Mouse (Mus musculus) olfactory bulb, adult 2 months (tissue): ENCODE measurements at regions not wholly inside any gene's neighbourhood (a gene's known extent, or its start where the extent isn't known, plus 50 kb on each side); places are given as distances from the start of the nearest gene placed in this dataset.

ENCODE experiments used
- H3K27ac ChIP-seq: fragments of 200-500 bp; 2 replicates; pipeline ENCODE4 v1.5.1; 2012; ENCODE audit warnings: low read depth, low read length; ENCODE audit not compliant: insufficient read depth
- H3K4me1 ChIP-seq: fragments of 200-500 bp; 2 replicates; pipeline ENCODE4 v1.6.1; 2012; ENCODE audit warnings: low read length; ENCODE audit not compliant: control insufficient read depth, insufficient read depth
- H3K4me3 ChIP-seq: fragments of 200-500 bp; 2 replicates; pipeline ENCODE4 v1.5.1; 2012; ENCODE audit warnings: mild to moderate bottlenecking, low read depth, low read length, moderate library complexity; ENCODE audit not compliant: insufficient read depth
- CTCF ChIP-seq: fragments of 200-500 bp; IDR thresholded peaks from 2 replicates; pipeline ENCODE4 v1.5.1; 2012; ENCODE audit warnings: low read depth, mild to moderate bottlenecking, low read length, moderate library complexity; ENCODE audit not compliant: insufficient read depth
- POLR2A ChIP-seq: fragments of 200-500 bp; IDR thresholded peaks from 2 replicates; pipeline ENCODE4 v1.6.1; 2012; ENCODE audit warnings: mild to moderate bottlenecking, low read depth, low read length, moderate library complexity; ENCODE audit not compliant: insufficient read depth
- whole genome bisulfite sequencing: fragments of 180-500 bp; shearing (Covaris S2); methylation state at CpG from one replicate; pipeline ENCODE4 v1.1.7; 2018; 5-methylcytosine and 5-hydroxymethylcytosine counted together

GRCm38 (mm10) chr16:77422385-77423363 is 179.2 kb downstream of the Gm11146 start:
- H3K4me3 ChIP-seq, result no peak overlapping the region
- H3K27ac ChIP-seq, result no peak overlapping the region
- WGBS, result 65% methylated on average over 12 of the region's 12 CpGs
- H3K4me1 ChIP-seq, result peaks cover 2% of the 10 kb centered on the region; the same call in 1 of the 2 replicates
- no peak for TF ChIP-seq POLR2A
- no peak for TF ChIP-seq CTCF

- TF ChIP-seq CTCF (no peak), POLR2A (no peak)
- WGBS, result 11% methylated on average over 10 of the region's 10 CpGs
Measured at GRCm38 (mm10) chr16:77421591-77422024, 180.3 kb downstream of the Gm11146 start.

GRCm38 (mm10) chr16:77421001-77421400 is 180.9 kb downstream of the Gm11146 start:
- no peak for TF ChIP-seq POLR2A
- TF ChIP-seq CTCF, result no peak
- no peak overlapping the region for H3K4me3 ChIP-seq
- H3K4me1 ChIP-seq, result peaks cover 2% of the 10 kb centered on the region; the same call in 1 of the 2 replicates
- H3K27ac ChIP-seq, result no peak overlapping the region
- 64% methylated on average over 6 of the region's 6 CpGs for WGBS

More at GRCm38 (mm10) chr16:77421591-77422024, 180.3 kb downstream of the Gm11146 start:
- H3K4me3 ChIP-seq, result peak overlapping the region; percentile 44
- H3K4me1 ChIP-seq, result peaks cover 2% of the 10 kb centered on the region; the same call in 1 of the 2 replicates
- H3K27ac ChIP-seq, result peak overlapping the region; percentile 80; the same call in 1 of the 2 replicates

- H3K27ac ChIP-seq, result peak overlapping the region; percentile 51; the same call in 1 of the 2 replicates
- 70% methylated on average over 8 of the region's 8 CpGs for WGBS
- TF ChIP-seq CTCF, result no peak
- TF ChIP-seq POLR2A, result no peak
- no peak overlapping the region for H3K4me3 ChIP-seq
- peaks cover 2% of the 10 kb centered on the region; the same call in 1 of the 2 replicates for H3K4me1 ChIP-seq
Measured at GRCm38 (mm10) chr16:77420136-77420860, 181.6 kb downstream of the Gm11146 start.

GRCm38 (mm10) chr16:77419116-77419735 is 182.7 kb downstream of the Gm11146 start:
- Histone ChIP-seq H3K4me1 (peaks cover 2% of the 10 kb centered on the region; the same call in 1 of the 2 replicates), H3K4me3 (no peak overlapping the region), H3K27ac (no peak overlapping the region)
- TF ChIP-seq CTCF (no peak), POLR2A (no peak)
- 59% methylated on average over 4 of the region's 4 CpGs for WGBS

GRCm38 (mm10) chr16:77418486-77418885 is 183.4 kb downstream of the Gm11146 start:
- TF ChIP-seq CTCF (no peak), POLR2A (no peak)
- WGBS, result 73% methylated on average over 1 of the region's 1 CpGs
- H3K4me1 ChIP-seq, result peaks cover 2% of the 10 kb centered on the region; the same call in 1 of the 2 replicates
- H3K4me3 ChIP-seq, result no peak overlapping the region
- H3K27ac ChIP-seq, result no peak overlapping the region

- Histone ChIP-seq H3K4me1 (peaks cover 2% of the 10 kb centered on the region; the same call in 1 of the 2 replicates), H3K4me3 (no peak overlapping the region), H3K27ac (no peak overlapping the region; the same call in 1 of the 2 replicates)
- WGBS, result 37% methylated on average over 3 of the region's 3 CpGs
- TF ChIP-seq POLR2A (no peak), CTCF (no peak)
Measured at GRCm38 (mm10) chr16:77417791-77418190, 184.1 kb downstream of the Gm11146 start.

GRCm38 (mm10) chr16:77414562-77414961 is 187.3 kb downstream of the Gm11146 start:
- no peak overlapping the region for H3K4me3 ChIP-seq
- no peak overlapping the region for H3K27ac ChIP-seq
- TF ChIP-seq POLR2A, result no peak
- TF ChIP-seq CTCF, result no peak
- WGBS, result 19% methylated on average over 1 of the region's 1 CpGs
- H3K4me1 ChIP-seq, result no peaks in the 10 kb centered on the region
